Mouse (Mus musculus) layer of hippocampus, postnatal 10 days (tissue): ENCODE results near the gene Abca9. TPM values are rescaled to one million over a fixed set of nuclear protein-coding genes. Genes with fewer than 3 reads are reported as not detected.

Experiments
- DNase-seq, 2 experiments: peaks; one replicate each; pipeline ENCODE4 v3.0.0; 2021; ENCODE audit warnings: low spot score in 2 of 2
- total RNA-seq, 2 experiments: library from RNA; stranded (reverse); gene quantifications; 2 replicates each; pipeline ENCODE4 v1.2.3; 2021

Gene Abca9
- total RNA-seq, 2 experiments from 2014 or later: 7.1 to 7.6 TPM

DNA sequence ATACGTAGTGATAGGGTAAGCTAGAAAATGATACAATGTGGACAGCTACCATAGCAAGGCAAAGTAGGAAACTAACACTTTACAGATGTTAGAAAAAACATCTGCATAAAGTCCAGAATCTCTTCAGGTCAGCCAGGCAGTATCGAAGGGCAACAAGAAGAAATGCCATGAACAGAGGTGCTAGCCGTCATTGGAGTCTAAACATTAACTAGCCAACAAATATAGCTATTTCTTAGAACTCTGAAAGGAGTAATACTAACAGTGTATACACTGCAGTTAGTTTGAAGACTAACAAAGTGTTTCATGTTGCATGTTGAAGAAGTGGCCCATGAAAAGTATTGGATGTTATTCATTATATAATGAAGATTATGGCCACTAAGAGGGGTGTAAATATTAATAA, 95.8 kb downstream of the Abca9 start:
- DNase-seq: no peak

DNA sequence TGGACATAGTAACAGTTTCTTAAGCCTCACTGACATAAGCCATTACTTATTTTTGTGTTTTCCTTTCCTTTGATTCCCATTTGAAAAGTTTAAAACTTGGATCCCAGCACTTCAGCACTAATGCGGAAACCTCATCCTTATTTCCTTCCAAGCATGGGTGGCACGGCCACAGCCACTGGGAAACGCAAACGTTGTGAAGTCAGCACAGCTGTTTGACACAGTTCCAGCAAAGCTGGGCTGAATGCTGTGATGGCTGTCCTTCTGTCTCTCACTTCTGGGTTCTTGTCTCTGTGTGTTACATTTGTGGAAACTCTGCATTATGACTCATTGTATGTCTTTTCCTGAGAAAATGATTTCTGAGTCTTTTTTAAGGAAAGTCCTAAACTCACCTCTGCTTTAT, 107.0 kb downstream of the Abca9 start:
- DNase-seq: no peak

DNA sequence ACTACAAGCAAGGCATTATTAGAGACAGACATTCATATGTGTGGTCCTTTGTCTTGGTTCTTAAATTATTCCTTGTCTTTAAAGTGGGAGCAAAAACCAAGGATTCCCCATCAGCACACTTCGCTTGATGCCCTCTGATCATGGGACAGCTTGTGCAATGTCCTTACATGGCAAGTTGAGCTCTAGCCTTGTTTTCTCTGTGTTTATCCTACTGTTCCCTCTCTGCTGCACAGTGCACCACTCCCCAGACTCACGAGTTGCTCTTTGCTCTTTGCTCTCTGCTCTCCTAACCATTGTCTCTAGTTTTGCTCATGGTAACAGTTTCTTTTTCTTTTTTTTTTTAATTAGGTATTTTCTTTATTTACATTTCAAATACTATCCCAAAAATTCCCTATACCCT, 107.9 kb downstream of the Abca9 start:
- no peak for DNase-seq

DNA sequence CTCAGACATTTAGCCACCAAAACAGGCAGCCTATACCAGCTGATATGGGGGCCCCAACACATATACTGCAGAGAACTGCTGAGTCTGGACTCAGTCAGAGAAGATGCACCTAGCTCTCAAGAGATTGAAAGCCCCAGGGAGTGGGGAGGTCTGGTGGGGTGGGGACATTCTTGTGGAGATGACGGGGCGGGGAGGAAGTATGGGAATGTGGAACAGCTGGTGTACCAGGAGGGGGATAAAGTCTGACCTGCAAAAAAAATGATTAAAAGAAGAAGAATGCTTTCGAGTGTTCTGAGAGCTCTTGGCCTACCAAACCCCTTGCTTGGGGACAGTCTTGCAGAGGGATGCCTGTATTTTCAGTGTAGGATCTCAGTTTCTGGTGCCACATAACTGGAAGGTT, 114.3 kb downstream of the Abca9 start:
- no peak for DNase-seq

Other genes starting within 250 kb of the Abca9 start
- 1 to 10 TPM; 8.3 to 8.4 TPM for gene Abca8b, start 172.4 kb downstream of the Abca9 start, total RNA-seq
- 1 to 10 TPM; 5.9 to 6.3 TPM for gene Abca8a, start 72.2 kb downstream of the Abca9 start, total RNA-seq
- gene Abca6, start 83.6 kb upstream of the Abca9 start, total RNA-seq: 1 to 10 TPM; 1.4 to 1.6 TPM
- gene Abca5, start 169.5 kb upstream of the Abca9 start, total RNA-seq: 10 to 100 TPM; 30.0 to 31.9 TPM
- 10 to 100 TPM; 28.8 to 31.1 TPM for gene Map2k6, start 230.9 kb upstream of the Abca9 start, total RNA-seq